Mouse (Mus musculus): ENCODE measurements at regions not wholly inside any gene's neighbourhood (a gene's known extent, or its start where the extent isn't known, plus 50 kb on each side); places are given as distances from the start of the nearest gene placed in this dataset.

GRCm38 (mm10) chr3:21726747-21727505 lies 349.5 kb upstream of the Tbl1xr1 start:
- TF ChIP-seq CTCF (IDR thresholded peaks at IDR 0.05; ENCODE audit: low read depth): no peak
- no peak for TF ChIP-seq EP300 (optimal IDR thresholded peaks at IDR 0.05)
